14 mouse cellular contexts compared by ENCODE assay signal in the genomic region with DNA sequence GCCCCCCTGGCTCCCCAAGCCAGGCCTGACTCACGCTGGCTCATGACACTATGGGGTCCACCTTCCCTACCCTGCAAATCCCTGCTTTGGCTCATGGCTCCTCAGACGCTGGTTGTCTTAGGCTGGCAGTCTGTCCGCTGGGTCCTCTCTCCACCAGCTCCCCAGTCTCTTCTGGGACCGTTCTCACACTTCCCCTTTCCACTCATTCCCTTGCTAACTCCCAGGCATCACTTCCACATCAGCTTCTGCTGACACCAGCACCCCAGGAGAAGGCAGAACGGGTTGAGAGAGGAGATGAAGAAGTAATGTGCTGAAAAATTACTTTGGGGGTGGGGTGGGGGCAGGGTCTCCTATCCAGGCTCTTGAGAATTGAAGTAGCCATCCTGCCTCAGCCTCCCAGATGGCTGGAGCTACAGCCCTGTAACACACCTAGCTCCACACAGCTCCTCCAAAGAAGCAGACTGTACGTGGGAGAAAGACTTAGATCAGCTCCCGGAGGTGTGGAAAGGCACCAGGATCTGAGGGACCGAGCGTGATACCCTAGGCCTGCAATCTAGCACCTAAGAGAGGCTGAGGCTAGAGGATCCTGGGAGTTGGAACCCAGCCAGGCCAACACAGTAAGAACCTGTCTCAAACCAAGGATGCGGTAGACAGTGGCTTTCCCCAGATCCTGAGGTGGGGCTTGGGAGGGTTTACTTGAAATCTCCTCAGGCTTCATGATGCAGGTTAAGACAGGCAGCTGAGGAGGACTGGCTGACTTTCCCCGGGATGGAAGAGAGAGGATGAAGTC. TPM values are rescaled to one million over a fixed set of nuclear protein-coding genes. Genes with fewer than 3 reads are reported as not detected.
DNase-seq lines count a peak whose midpoint lies in the region; ATAC-seq and TF ChIP-seq lines count a peak whose summit lies in the region.
"Had no signal": no experiment of that assay in that cellular context is flagged by ENCODE, and none has a peak within 500 bp of the region (broad histone marks: within the 10 kb centered on the region; RNA-seq: fewer than 3 reads in every experiment).

No protein-coding gene starts in this region.

- intact Hi-C loops in heart, adult 2 months (cut with DNase I): no loop called here

- DNase-seq in heart, adult 2 months: peak in 1 of 2 experiments; percentile 37
- no peak for DNase-seq in midbrain, embryonic 10.5 days (ENCODE audit: low spot score)
- no peak for DNase-seq in forebrain, postnatal 0 days
- no peak for DNase-seq in cerebellum, postnatal 4 days (ENCODE audit: low spot score in 2 of 2)
- DNase-seq: adrenal gland, adult 2 months; gastrocnemius, postnatal 25 days; right cerebral cortex, postnatal 25 days had no signal

- H3K4me3 ChIP-seq in heart, adult 2 months: no peak overlapping the region
- no peak overlapping the region for H3K4me3 ChIP-seq in heart, embryonic 11.5 days (ENCODE audit: low read depth, low read length)
- H3K4me3 ChIP-seq in midbrain, embryonic 10.5 days: no peak overlapping the region
- no peak overlapping the region for H3K4me3 ChIP-seq in midbrain, embryonic 13.5 days (replicated peaks)
- peak overlapping the region; percentile 39 for H3K4me3 ChIP-seq in brown adipose tissue, adult 24 weeks (ENCODE audit: insufficient read depth, low read depth, low read length)
- H3K4me3 ChIP-seq in forebrain, postnatal 0 days (ENCODE audit: low read depth, low read length): no peak overlapping the region
- H3K4me3 ChIP-seq: limb, embryonic 12.5 days had no signal

- H3K9ac ChIP-seq in heart, adult 2 months (ENCODE audit: low read depth, low read length): no peak overlapping the region
- H3K9ac ChIP-seq in heart, embryonic 11.5 days (ENCODE audit: low read depth, low read length): no peak overlapping the region
- H3K9ac ChIP-seq in midbrain, embryonic 13.5 days (replicated peaks): no peak overlapping the region; the same call in 1 of the 2 replicates
- no peak overlapping the region for H3K9ac ChIP-seq in forebrain, postnatal 0 days
- H3K9ac ChIP-seq: limb, embryonic 12.5 days had no signal

- no peaks in the 10 kb centered on the region for H3K9me3 ChIP-seq in heart, embryonic 11.5 days (replicated peaks; ENCODE audit: control insufficient read depth, low read length)
- no peaks in the 10 kb centered on the region for H3K9me3 ChIP-seq in midbrain, embryonic 10.5 days (replicated peaks)
- no peaks in the 10 kb centered on the region for H3K9me3 ChIP-seq in midbrain, embryonic 13.5 days
- H3K9me3 ChIP-seq in forebrain, postnatal 0 days (ENCODE audit: low read length): no peaks in the 10 kb centered on the region
- H3K9me3 ChIP-seq: limb, embryonic 12.5 days had no signal

- ATAC-seq in heart, embryonic 11.5 days (replicated peaks; ENCODE audit: insufficient number of reproducible peaks, low FRiP score, low TSS enrichment): no peak
- ATAC-seq in midbrain, embryonic 13.5 days: no peak
- ATAC-seq in monocyte, adult 5-6 weeks (replicated peaks; ENCODE audit: insufficient number of reproducible peaks, low FRiP score, low TSS enrichment, poor library complexity, severe bottlenecking): peak; percentile 74
- ATAC-seq in forebrain, postnatal 0 days: no peak
- ATAC-seq: midbrain, embryonic 16.5 days had no signal

- no peaks in the 10 kb centered on the region for H3K36me3 ChIP-seq in heart, adult 2 months (ENCODE audit: control insufficient read depth, insufficient read depth, low read length)
- no peaks in the 10 kb centered on the region for H3K36me3 ChIP-seq in heart, embryonic 11.5 days (ENCODE audit: control insufficient read depth, insufficient read depth, low read length)
- H3K36me3 ChIP-seq in midbrain, embryonic 10.5 days: no peaks in the 10 kb centered on the region
- H3K36me3 ChIP-seq in midbrain, embryonic 13.5 days: no peaks in the 10 kb centered on the region
- no peaks in the 10 kb centered on the region for H3K36me3 ChIP-seq in forebrain, postnatal 0 days (ENCODE audit: insufficient read depth)
- H3K36me3 ChIP-seq: limb, embryonic 12.5 days had no signal

- TF ChIP-seq EP300 in heart, adult 2 months (IDR thresholded peaks at IDR 0.05; ENCODE audit: insufficient read depth, low read depth, low read length): no peak

- 58% methylated on average over 11 of the region's 11 CpGs for WGBS in heart, adult 2 months
- WGBS in heart, embryonic 11.5 days (ENCODE audit: insufficient replicate concordance): 59% methylated on average over 11 of the region's 11 CpGs
- 73% methylated on average over 11 of the region's 11 CpGs for WGBS in midbrain, embryonic 10.5 days
- 75% methylated on average over 11 of the region's 11 CpGs for WGBS in midbrain, embryonic 13.5 days
- whole genome bisulfite sequencing in forebrain, postnatal 0 days: 69% methylated on average over 11 of the region's 11 CpGs

- 0 out of 2 replicates have a peak overlapping the region, but pooled peaks have one; percentile 12 for H3K27ac ChIP-seq in heart, adult 2 months
- no peak overlapping the region for H3K27ac ChIP-seq in heart, embryonic 11.5 days (ENCODE audit: low read depth, low read length)
- H3K27ac ChIP-seq in midbrain, embryonic 10.5 days (replicated peaks): 0 out of 2 replicates have a peak overlapping the region, but pooled peaks have one; percentile 19
- H3K27ac ChIP-seq in midbrain, embryonic 13.5 days: no peak overlapping the region
- peak overlapping the region; percentile 86 for H3K27ac ChIP-seq in brown adipose tissue, adult 24 weeks (replicated peaks; ENCODE audit: low read depth, low read length)
- no peak overlapping the region for H3K27ac ChIP-seq in forebrain, postnatal 0 days (ENCODE audit: low read depth, low read length)
- H3K27ac ChIP-seq: limb, embryonic 12.5 days had no signal

- no peak for TF ChIP-seq CTCF in heart, adult 2 months (IDR thresholded peaks at IDR 0.05)
- TF ChIP-seq CTCF in forebrain, postnatal 0 days (IDR thresholded peaks at IDR 0.05; ENCODE audit: low read depth): no peak

- H3K4me2 ChIP-seq in heart, embryonic 11.5 days: no peak overlapping the region
- H3K4me2 ChIP-seq in midbrain, embryonic 13.5 days (replicated peaks): no peak overlapping the region
- H3K4me2 ChIP-seq in forebrain, postnatal 0 days (ENCODE audit: low read depth): no peak overlapping the region
- H3K4me2 ChIP-seq: limb, embryonic 12.5 days had no signal

- no peaks in the 10 kb centered on the region for H3K79me2 ChIP-seq in heart, adult 2 months (replicated peaks; ENCODE audit: control insufficient read depth, insufficient read depth, low read length)

- H3K27me3 ChIP-seq in heart, adult 2 months (ENCODE audit: control insufficient read depth, insufficient read depth, low read length): no peaks in the 10 kb centered on the region
- 0 out of 2 replicates have a peak, but pooled peaks cover 3% of the 10 kb centered on the region for H3K27me3 ChIP-seq in heart, embryonic 11.5 days (ENCODE audit: control insufficient read depth, insufficient read depth, low read length)
- no peaks in the 10 kb centered on the region for H3K27me3 ChIP-seq in midbrain, embryonic 10.5 days (ENCODE audit: low read depth, poor library complexity, severe bottlenecking)
- peaks cover 3% of the 10 kb centered on the region; the same call in 1 of the 2 replicates for H3K27me3 ChIP-seq in midbrain, embryonic 13.5 days
- no peaks in the 10 kb centered on the region for H3K27me3 ChIP-seq in forebrain, postnatal 0 days (ENCODE audit: insufficient read depth, low read length)
- H3K27me3 ChIP-seq: limb, embryonic 12.5 days had no signal

- peak; percentile 49; the same call in 1 of the 2 replicates for TF ChIP-seq POLR2A in heart, adult 2 months (IDR thresholded peaks at IDR 0.05; ENCODE audit: insufficient read depth, low read depth, low read length)

- no peaks in the 10 kb centered on the region; the same call in 1 of the 2 replicates for H3K4me1 ChIP-seq in heart, adult 2 months (ENCODE audit: control insufficient read depth, insufficient read depth, low read length)
- H3K4me1 ChIP-seq in heart, embryonic 11.5 days (ENCODE audit: control insufficient read depth, insufficient read depth, low read length): no peaks in the 10 kb centered on the region
- H3K4me1 ChIP-seq in midbrain, embryonic 10.5 days: peaks cover 5% of the 10 kb centered on the region; the same call in 1 of the 2 replicates
- H3K4me1 ChIP-seq in midbrain, embryonic 13.5 days (replicated peaks): no peaks in the 10 kb centered on the region
- no peaks in the 10 kb centered on the region for H3K4me1 ChIP-seq in brown adipose tissue, adult 24 weeks (ENCODE audit: control insufficient read depth, insufficient read depth, insufficient read length, low read length)
- H3K4me1 ChIP-seq in forebrain, postnatal 0 days (ENCODE audit: insufficient read depth): no peaks in the 10 kb centered on the region

RNA-seq across cellular contexts. Expression of gene Aif1, which starts 3.2 kb away (rescaled TPM):
- 1 to 10 TPM; 2.9 to 3.9 TPM for total RNA-seq in heart, adult 2 months (2021)
- 1.5 and 2.0 TPM in 2 replicates for polyA plus RNA-seq in heart, adult 2 months (2012; rRNA removed)
- polyA plus RNA-seq in heart, embryonic 11.5 days (2014; fragmentation: Nextera tagmentation; extraction: Ambion mirVana): 2.7 and 4.2 TPM in 2 replicates
- polyA plus RNA-seq in midbrain, embryonic 10.5 days (2016; fragmentation: Nextera tagmentation; extraction: Ambion mirVana): 4.0 and 5.8 TPM in 2 replicates
- 4.9 and 7.0 TPM in 2 replicates for polyA plus RNA-seq in midbrain, embryonic 13.5 days (2015; fragmentation: Nextera tagmentation; extraction: Ambion mirVana)
- polyA plus RNA-seq in brown adipose tissue, adult 24 weeks (2012; ENCODE audit: insufficient read depth, insufficient read length, missing spikeins): 10.5 and 14.3 TPM in 2 replicates
- 20.7 to 64.8 TPM (median 31.9 TPM) in 3 replicates for total RNA-seq in monocyte, adult 5-6 weeks (2017)
- 1.9 and 3.6 TPM in 2 replicates for total RNA-seq in forebrain, postnatal 0 days (2014; rRNA removed)
- 8.4 and 10.0 TPM in 2 replicates for polyA plus RNA-seq in forebrain, postnatal 0 days (2015; fragmentation: Nextera tagmentation; extraction: Ambion mirVana)

RNA-seq across cellular contexts. Expression of gene Prrc2a, which starts 7.9 kb away (rescaled TPM):
- total RNA-seq in heart, adult 2 months (2021): 100 to 1,000 TPM; 132 to 139 TPM
- 183 and 197 TPM in 2 replicates for polyA plus RNA-seq in heart, adult 2 months (2012; rRNA removed)
- polyA plus RNA-seq in heart, embryonic 11.5 days (2014; fragmentation: Nextera tagmentation; extraction: Ambion mirVana): 128 and 163 TPM in 2 replicates
- 173 and 198 TPM in 2 replicates for polyA plus RNA-seq in midbrain, embryonic 10.5 days (2016; fragmentation: Nextera tagmentation; extraction: Ambion mirVana)
- polyA plus RNA-seq in midbrain, embryonic 13.5 days (2015; fragmentation: Nextera tagmentation; extraction: Ambion mirVana): 209 and 228 TPM in 2 replicates
- 42.9 and 81.7 TPM in 2 replicates for polyA plus RNA-seq in brown adipose tissue, adult 24 weeks (2012; ENCODE audit: insufficient read depth, insufficient read length, missing spikeins)
- 21.3 to 57.6 TPM (median 32.1 TPM) in 3 replicates for total RNA-seq in monocyte, adult 5-6 weeks (2017)
- total RNA-seq in forebrain, postnatal 0 days (2014; rRNA removed): 112 and 155 TPM in 2 replicates
- 56.7 and 85.3 TPM in 2 replicates for polyA plus RNA-seq in forebrain, postnatal 0 days (2015; fragmentation: Nextera tagmentation; extraction: Ambion mirVana)

RNA-seq across cellular contexts. Expression of gene Lst1, which starts 15.6 kb away (rescaled TPM):
- 1 to 10 TPM; 4.1 to 4.5 TPM for total RNA-seq in heart, adult 2 months (2021)
- 7.2 and 11.3 TPM in 2 replicates for polyA plus RNA-seq in heart, adult 2 months (2012; rRNA removed)
- 4.9 and 5.0 TPM in 2 replicates for polyA plus RNA-seq in heart, embryonic 11.5 days (2014; fragmentation: Nextera tagmentation; extraction: Ambion mirVana)
- polyA plus RNA-seq in midbrain, embryonic 10.5 days (2016; fragmentation: Nextera tagmentation; extraction: Ambion mirVana): 5.0 and 8.3 TPM in 2 replicates
- polyA plus RNA-seq in midbrain, embryonic 13.5 days (2015; fragmentation: Nextera tagmentation; extraction: Ambion mirVana): 4.8 and 7.1 TPM in 2 replicates
- 12.2 and 16.4 TPM in 2 replicates for polyA plus RNA-seq in brown adipose tissue, adult 24 weeks (2012; ENCODE audit: insufficient read depth, insufficient read length, missing spikeins)
- 763 to 1,006 TPM (median 964 TPM) in 3 replicates for total RNA-seq in monocyte, adult 5-6 weeks (2017)
- total RNA-seq in forebrain, postnatal 0 days (2014; rRNA removed): 15.7 and 17.4 TPM in 2 replicates
- 11.4 and 12.7 TPM in 2 replicates for polyA plus RNA-seq in forebrain, postnatal 0 days (2015; fragmentation: Nextera tagmentation; extraction: Ambion mirVana)

RNA-seq across cellular contexts. Expression of gene Ltb, which starts 21.6 kb away (rescaled TPM):
- total RNA-seq in heart, adult 2 months (2021): 1 to 10 TPM; 1.3 TPM
- polyA plus RNA-seq in heart, adult 2 months (2012; rRNA removed): 2.0 and 5.2 TPM in 2 replicates
- polyA plus RNA-seq in heart, embryonic 11.5 days (2014; fragmentation: Nextera tagmentation; extraction: Ambion mirVana): 0.42 TPM in 1 of 2 replicates, not detected in the other
- polyA plus RNA-seq in midbrain, embryonic 10.5 days (2016; fragmentation: Nextera tagmentation; extraction: Ambion mirVana): 0.10 TPM in 1 of 2 replicates, not detected in the other
- 0.35 and 0.76 TPM in 2 replicates for polyA plus RNA-seq in midbrain, embryonic 13.5 days (2015; fragmentation: Nextera tagmentation; extraction: Ambion mirVana)
- polyA plus RNA-seq in brown adipose tissue, adult 24 weeks (2012; ENCODE audit: insufficient read depth, insufficient read length, missing spikeins): not detected in 2 replicates
- 38.1 to 48.1 TPM (median 38.4 TPM) in 3 replicates for total RNA-seq in monocyte, adult 5-6 weeks (2017)
- 0.76 and 1.1 TPM in 2 replicates for total RNA-seq in forebrain, postnatal 0 days (2014; rRNA removed)
- polyA plus RNA-seq in forebrain, postnatal 0 days (2015; fragmentation: Nextera tagmentation; extraction: Ambion mirVana): 0.64 and 1.1 TPM in 2 replicates
- total RNA-seq: gastrocnemius, postnatal 25 days had no signal

RNA-seq across cellular contexts. Expression of gene Tnf, which starts 29.2 kb away (rescaled TPM):
- total RNA-seq in heart, adult 2 months (2021): under 1 TPM in 1 of 2 experiments, not detected in 1; 0.34 TPM
- 0.38 and 0.80 TPM in 2 replicates for polyA plus RNA-seq in heart, adult 2 months (2012; rRNA removed)
- polyA plus RNA-seq in heart, embryonic 11.5 days (2014; fragmentation: Nextera tagmentation; extraction: Ambion mirVana): not detected in 2 replicates
- polyA plus RNA-seq in midbrain, embryonic 10.5 days (2016; fragmentation: Nextera tagmentation; extraction: Ambion mirVana): 0.07 TPM in 1 of 2 replicates, not detected in the other
- polyA plus RNA-seq in midbrain, embryonic 13.5 days (2015; fragmentation: Nextera tagmentation; extraction: Ambion mirVana): not detected in 2 replicates
- polyA plus RNA-seq in brown adipose tissue, adult 24 weeks (2012; ENCODE audit: insufficient read depth, insufficient read length, missing spikeins): not detected in 2 replicates
- total RNA-seq in monocyte, adult 5-6 weeks (2017): 37.0 to 62.7 TPM (median 38.1 TPM) in 3 replicates
- total RNA-seq in forebrain, postnatal 0 days (2014; rRNA removed): 0.71 TPM in 1 of 2 replicates, not detected in the other
- 0.09 TPM in 1 of 2 replicates, not detected in the other for polyA plus RNA-seq in forebrain, postnatal 0 days (2015; fragmentation: Nextera tagmentation; extraction: Ambion mirVana)
- polyA plus RNA-seq: kidney, embryonic 14.5 days; limb, embryonic 12.5 days; midbrain, embryonic 16.5 days had no signal

Comparison
In these comparisons a context has a peak if more than half of its experiments do, and no peak if none do; other contexts are left out.
1. H3K27ac ChIP-seq: peak in heart, adult 2 months (single experiment), midbrain, embryonic 10.5 days (single experiment) and brown adipose tissue, adult 24 weeks (single experiment); none in heart, embryonic 11.5 days (single experiment), midbrain, embryonic 13.5 days (single experiment) and forebrain, postnatal 0 days (single experiment).